Mouse (Mus musculus): Measurements from ENCODE around the gene Cyp4f40. TPM values are rescaled to one million over a fixed set of nuclear protein-coding genes. Genes with fewer than 3 reads are reported as not detected.
"Not testable (repeated sequence)": the region's sequence is repeated elsewhere in the genome, so short reads cannot be mapped to it uniquely, and the experiment has no call there.

Cyp4f40 gene
- polyA plus RNA-seq, 1 experiment from 2014 or later: not detected

DNA sequence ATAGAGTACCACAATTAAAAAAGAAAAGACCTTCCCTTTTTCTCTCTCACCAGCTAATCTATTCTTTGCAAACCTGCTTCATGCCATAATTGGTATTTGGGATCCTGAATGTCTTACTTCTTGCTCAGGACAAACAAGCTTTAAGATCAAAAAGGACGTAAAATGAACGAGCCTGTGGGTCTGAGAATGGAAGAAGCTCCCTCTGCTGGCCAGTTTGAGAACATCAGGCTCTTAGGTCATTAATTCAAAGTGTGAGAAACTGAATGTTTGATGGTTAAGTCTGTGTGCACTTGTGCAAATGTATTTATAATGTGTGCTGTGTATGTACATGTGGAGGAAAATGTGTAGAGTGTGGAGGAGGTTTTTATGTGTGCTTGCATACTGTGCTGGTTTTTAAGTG lies 21.7 kb downstream of the Cyp4f40 start:
- Histone ChIP-seq H3K4me2 (ENCODE audit: low read depth, low read length, severe bottlenecking) (no peak overlapping the region), H3K36me3 (ENCODE audit: control insufficient read depth, insufficient read depth, low read length) (no peaks in the 10 kb centered on the region), H3K9me3 (ENCODE audit: control insufficient read depth, low read length) (no peaks in the 10 kb centered on the region), H3K9ac (ENCODE audit: low read length) (no peak overlapping the region), H3K4me1 (replicated peaks; ENCODE audit: control insufficient read depth, insufficient read depth, low read length) (0 out of 2 replicates have a peak, but pooled peaks cover 1% of the 10 kb centered on the region), H3K27ac (ENCODE audit: low read depth, low read length) (no peak overlapping the region), H3K4me3 (ENCODE audit: low read depth, low read length) (no peak overlapping the region), H3K27me3 (ENCODE audit: control insufficient read depth, insufficient read depth, low read length) (no peaks in the 10 kb centered on the region)
- 28% methylated on average over 2 of the region's 2 CpGs for WGBS
- ATAC-seq (replicated peaks; ENCODE audit: low FRiP score) (no peak), DNase-seq (ENCODE audit: low spot score) (no peak)

DNA sequence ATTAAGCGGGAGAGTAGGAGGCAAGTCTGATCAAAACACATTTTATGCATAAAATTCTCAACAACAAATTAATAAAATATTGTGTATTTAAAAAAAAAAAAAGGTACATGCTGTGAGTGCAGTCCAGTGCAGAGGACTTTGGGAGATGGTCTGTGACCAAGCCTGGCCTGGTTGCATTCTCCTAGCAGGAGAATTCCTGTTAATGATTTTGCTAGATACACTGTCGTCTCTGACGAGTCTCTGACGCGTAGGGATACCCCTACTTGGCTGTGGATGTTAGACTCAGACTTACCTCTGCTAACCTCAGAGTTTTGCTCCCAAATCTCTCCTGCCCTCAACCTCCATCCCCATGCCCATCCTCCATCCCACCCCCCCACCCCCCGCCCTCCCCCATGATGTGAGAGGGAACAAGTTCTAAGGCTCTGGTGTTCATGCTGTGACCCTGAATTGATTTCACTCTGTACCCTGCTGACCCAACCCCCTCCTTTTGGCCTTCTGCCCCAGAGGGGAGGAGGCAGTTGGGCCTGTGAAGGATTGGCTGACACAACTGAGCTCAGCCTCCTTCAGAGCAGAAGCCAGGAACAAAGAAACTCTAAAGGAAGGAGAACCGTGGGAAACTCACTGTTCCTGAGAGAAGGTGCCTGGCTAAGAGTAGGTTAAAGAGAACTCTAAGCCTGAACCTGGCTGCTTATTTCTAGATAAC lies 26.5 kb downstream of the Cyp4f40 start, which contains the start of gene Cyp4f15:
Gene Cyp4f15 (plus strand): TSS at position 580 of the 703 bp plus-strand sequence.
- no peak within 1 kb of the TSS for H3K4me3 ChIP-seq (ENCODE audit: low read depth, low read length)
- H3K9me3 ChIP-seq (ENCODE audit: control insufficient read depth, low read length): no peaks in the 10 kb centered on the region
- DNase-seq (ENCODE audit: low spot score) (peak; percentile 56), ATAC-seq (replicated peaks; ENCODE audit: low FRiP score) (peak; percentile 49; the same call in 1 of the 2 replicates)
- WGBS: 20% methylated on average over 7 of the region's 7 CpGs
- no peak within 1 kb of the TSS for H3K9ac ChIP-seq (ENCODE audit: low read length)
- H3K27me3 ChIP-seq (ENCODE audit: control insufficient read depth, insufficient read depth, low read length): no peaks in the 10 kb centered on the region
- 0 out of 2 replicates have a peak within 1 kb of the TSS, but pooled peaks have one; percentile 18 for H3K27ac ChIP-seq (ENCODE audit: low read depth, low read length)
- H3K4me2 ChIP-seq (ENCODE audit: low read depth, low read length, severe bottlenecking): no peak within 1 kb of the TSS
- no peaks in the 10 kb centered on the region for H3K36me3 ChIP-seq (ENCODE audit: control insufficient read depth, insufficient read depth, low read length)
- H3K4me1 ChIP-seq (replicated peaks; ENCODE audit: control insufficient read depth, insufficient read depth, low read length): 0 out of 2 replicates have a peak, but pooled peaks cover 1% of the 10 kb centered on the region

DNA sequence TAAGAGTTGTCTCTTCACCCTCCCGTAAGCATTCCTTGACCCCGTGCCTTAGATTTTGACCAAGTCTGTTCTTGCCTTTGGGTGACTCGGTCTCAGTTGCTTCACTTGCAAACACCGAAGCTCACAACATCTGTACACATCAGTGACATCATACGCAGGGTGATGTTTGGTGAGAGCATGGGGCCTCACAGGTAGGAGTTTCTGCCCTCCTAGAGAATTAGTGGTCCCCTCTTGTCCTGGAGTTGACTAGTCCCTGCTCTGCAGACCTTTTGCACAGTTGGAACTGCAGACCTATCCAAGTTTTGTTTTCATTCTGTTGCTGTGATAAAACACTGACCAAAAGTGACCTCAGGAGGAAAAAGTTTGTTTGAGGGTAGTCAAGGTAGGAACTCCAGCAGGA lies 28.0 kb downstream of the Cyp4f40 start:
- ATAC-seq (replicated peaks; ENCODE audit: low FRiP score) (no peak), DNase-seq (ENCODE audit: low spot score) (no peak)
- Histone ChIP-seq H3K4me3 (ENCODE audit: low read depth, low read length) (no peak overlapping the region), H3K4me1 (replicated peaks; ENCODE audit: control insufficient read depth, insufficient read depth, low read length) (0 out of 2 replicates have a peak, but pooled peaks cover 1% of the 10 kb centered on the region), H3K27ac (ENCODE audit: low read depth, low read length) (no peak overlapping the region), H3K27me3 (ENCODE audit: control insufficient read depth, insufficient read depth, low read length) (no peaks in the 10 kb centered on the region), H3K4me2 (ENCODE audit: low read depth, low read length, severe bottlenecking) (no peak overlapping the region), H3K9ac (ENCODE audit: low read length) (no peak overlapping the region), H3K36me3 (ENCODE audit: control insufficient read depth, insufficient read depth, low read length) (no peaks in the 10 kb centered on the region), H3K9me3 (ENCODE audit: control insufficient read depth, low read length) (no peaks in the 10 kb centered on the region)
- WGBS: 93% methylated on average over 5 of the region's 5 CpGs

DNA sequence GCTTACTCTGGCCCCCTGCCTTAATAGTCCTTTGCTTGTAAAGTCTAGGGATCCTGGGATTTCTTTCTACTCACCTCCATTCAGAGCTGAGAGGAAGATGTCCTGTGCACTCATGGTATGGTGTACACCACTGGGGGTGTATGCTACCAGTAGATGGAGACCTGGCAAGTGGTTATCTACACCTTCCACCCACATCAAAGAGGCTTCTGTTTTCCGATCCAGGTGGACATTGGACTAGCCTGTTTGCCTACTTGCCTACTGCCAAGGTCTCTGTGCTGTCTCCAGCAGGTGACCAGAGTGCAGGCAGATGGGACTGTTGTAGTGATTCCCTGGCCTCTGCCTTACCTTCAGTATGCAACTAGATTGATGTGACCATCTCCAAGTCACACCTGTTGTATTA lies 32.3 kb downstream of the Cyp4f40 start:
- no peaks in the 10 kb centered on the region for H3K4me1 ChIP-seq (replicated peaks; ENCODE audit: control insufficient read depth, insufficient read depth, low read length)
- H3K4me3 ChIP-seq (ENCODE audit: low read depth, low read length): no peak overlapping the region
- no peak overlapping the region for H3K27ac ChIP-seq (ENCODE audit: low read depth, low read length)
- H3K4me2 ChIP-seq (ENCODE audit: low read depth, low read length, severe bottlenecking): no peak overlapping the region
- H3K27me3 ChIP-seq (ENCODE audit: control insufficient read depth, insufficient read depth, low read length): no peaks in the 10 kb centered on the region
- WGBS: 88% methylated on average over 1 of the region's 1 CpGs
- H3K9ac ChIP-seq (ENCODE audit: low read length): no peak overlapping the region
- H3K9me3 ChIP-seq (ENCODE audit: control insufficient read depth, low read length): no peaks in the 10 kb centered on the region
- no peaks in the 10 kb centered on the region for H3K36me3 ChIP-seq (ENCODE audit: control insufficient read depth, insufficient read depth, low read length)
- no peak for ATAC-seq (replicated peaks; ENCODE audit: low FRiP score)
- DNase-seq (ENCODE audit: low spot score): no peak

DNA sequence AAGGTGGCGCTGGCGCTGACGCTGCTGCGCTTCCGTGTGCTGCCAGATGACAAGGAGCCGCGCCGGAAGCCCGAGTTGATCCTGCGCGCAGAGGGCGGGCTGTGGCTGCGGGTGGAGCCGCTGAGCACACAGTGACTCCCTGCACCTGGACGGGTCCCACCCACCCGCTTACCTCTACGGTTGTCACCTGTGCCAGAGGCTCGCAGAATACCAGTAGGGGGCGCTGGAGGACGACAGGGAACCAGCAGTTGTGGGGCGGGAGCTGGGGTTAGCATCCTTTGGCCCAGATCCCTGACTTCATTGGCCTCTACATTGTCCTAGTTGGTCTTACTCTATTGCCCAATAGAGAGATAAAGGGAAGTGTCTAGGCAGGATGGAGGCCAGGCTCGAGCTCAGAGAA lies 44.1 kb downstream of the Cyp4f40 start:
- no peak overlapping the region for H3K27ac ChIP-seq (ENCODE audit: low read depth, low read length)
- H3K36me3 ChIP-seq (ENCODE audit: control insufficient read depth, insufficient read depth, low read length): no peaks in the 10 kb centered on the region
- ATAC-seq (replicated peaks; ENCODE audit: low FRiP score) (no peak), DNase-seq (ENCODE audit: low spot score) (peak; percentile 58)
- no peak overlapping the region for H3K9ac ChIP-seq (ENCODE audit: low read length)
- no peak overlapping the region for H3K4me2 ChIP-seq (ENCODE audit: low read depth, low read length, severe bottlenecking)
- no peaks in the 10 kb centered on the region for H3K4me1 ChIP-seq (replicated peaks; ENCODE audit: control insufficient read depth, insufficient read depth, low read length)
- 49% methylated on average over 22 of the region's 22 CpGs for WGBS
- no peak overlapping the region for H3K4me3 ChIP-seq (ENCODE audit: low read depth, low read length)
- H3K27me3 ChIP-seq (ENCODE audit: control insufficient read depth, insufficient read depth, low read length): no peaks in the 10 kb centered on the region
- no peaks in the 10 kb centered on the region for H3K9me3 ChIP-seq (ENCODE audit: control insufficient read depth, low read length)

DNA sequence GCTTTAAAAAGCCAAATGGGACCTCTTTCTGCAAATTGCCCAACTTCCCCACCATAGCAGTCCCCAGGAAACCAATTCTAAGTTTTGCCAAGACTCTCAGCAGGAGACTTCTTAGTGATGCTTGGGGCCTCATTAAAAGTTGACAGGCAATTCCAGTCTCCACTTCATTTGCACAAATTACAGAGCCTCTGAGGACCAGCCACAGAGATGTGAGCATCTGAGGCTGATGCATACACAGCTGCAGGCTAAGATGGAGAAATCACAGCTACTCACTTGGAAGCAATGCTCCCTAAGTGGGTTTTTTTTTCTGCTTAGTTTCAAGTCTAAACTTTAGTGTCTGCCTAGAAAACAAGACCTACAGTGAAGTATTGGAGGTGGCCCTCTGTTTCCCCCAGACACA lies 51.8 kb downstream of the Cyp4f40 start:
- not testable (repeated sequence) for H3K4me2 ChIP-seq (ENCODE audit: low read depth, low read length, severe bottlenecking); H3K9ac ChIP-seq (ENCODE audit: low read length); H3K4me3 ChIP-seq (ENCODE audit: low read depth, low read length); H3K9me3 ChIP-seq (ENCODE audit: control insufficient read depth, low read length); H3K27me3 ChIP-seq (ENCODE audit: control insufficient read depth, insufficient read depth, low read length); ATAC-seq (replicated peaks; ENCODE audit: low FRiP score); H3K4me1 ChIP-seq (replicated peaks; ENCODE audit: control insufficient read depth, insufficient read depth, low read length); H3K27ac ChIP-seq (ENCODE audit: low read depth, low read length); DNase-seq (ENCODE audit: low spot score); H3K36me3 ChIP-seq (ENCODE audit: control insufficient read depth, insufficient read depth, low read length)

DNA sequence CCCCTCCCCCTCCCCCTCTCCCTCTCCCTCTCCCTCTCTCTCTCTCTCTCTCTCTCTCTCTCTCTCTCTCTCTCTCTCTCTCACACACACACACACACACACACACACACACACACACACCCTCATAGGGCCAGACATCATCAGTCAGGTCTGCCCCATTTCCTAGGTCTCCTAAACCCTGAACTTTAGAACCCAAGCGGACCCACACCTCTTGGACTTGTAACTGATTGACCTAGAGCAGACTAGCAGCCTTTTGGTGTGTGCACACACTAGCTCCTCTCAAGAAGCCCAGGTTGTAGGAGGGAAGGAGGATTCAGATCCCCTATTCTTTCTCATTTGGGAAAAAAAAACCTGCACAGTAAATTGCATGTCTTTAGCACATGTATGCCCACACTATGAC lies 63.5 kb downstream of the Cyp4f40 start:
- ATAC-seq (replicated peaks; ENCODE audit: low FRiP score); H3K4me1 ChIP-seq (replicated peaks; ENCODE audit: control insufficient read depth, insufficient read depth, low read length); H3K27me3 ChIP-seq (ENCODE audit: control insufficient read depth, insufficient read depth, low read length); DNase-seq (ENCODE audit: low spot score); H3K4me2 ChIP-seq (ENCODE audit: low read depth, low read length, severe bottlenecking); H3K9ac ChIP-seq (ENCODE audit: low read length); H3K4me3 ChIP-seq (ENCODE audit: low read depth, low read length); H3K9me3 ChIP-seq (ENCODE audit: control insufficient read depth, low read length); H3K36me3 ChIP-seq (ENCODE audit: control insufficient read depth, insufficient read depth, low read length); H3K27ac ChIP-seq (ENCODE audit: low read depth, low read length): not testable (repeated sequence)
- WGBS: 85% methylated on average over 1 of the region's 1 CpGs

DNA sequence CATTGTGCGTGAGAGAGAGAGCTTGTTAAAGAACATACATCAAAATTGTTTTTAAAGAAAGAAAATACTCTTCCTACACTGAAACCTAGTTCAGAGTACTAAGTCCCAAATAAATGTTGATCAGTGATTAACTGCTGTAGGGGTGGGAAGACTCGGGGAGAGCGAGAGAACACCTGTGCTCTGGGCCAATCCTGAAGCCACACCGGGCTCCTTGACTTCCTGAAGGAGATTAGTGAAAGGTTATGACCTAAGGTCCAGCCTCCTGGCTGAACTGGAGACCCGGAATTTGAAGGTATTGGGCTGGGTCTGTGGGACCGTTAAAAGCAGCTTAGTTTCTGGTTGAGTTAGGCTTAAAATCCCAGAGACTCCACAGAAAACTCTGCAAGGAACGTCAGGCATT lies 64.1 kb downstream of the Cyp4f40 start:
- Histone ChIP-seq H3K9me3 (ENCODE audit: control insufficient read depth, low read length) (no peaks in the 10 kb centered on the region; the same call in 1 of the 2 replicates), H3K36me3 (ENCODE audit: control insufficient read depth, insufficient read depth, low read length) (no peaks in the 10 kb centered on the region), H3K9ac (ENCODE audit: low read length) (no peak overlapping the region), H3K27ac (ENCODE audit: low read depth, low read length) (no peak overlapping the region), H3K4me2 (ENCODE audit: low read depth, low read length, severe bottlenecking) (no peak overlapping the region), H3K4me3 (ENCODE audit: low read depth, low read length) (no peak overlapping the region), H3K27me3 (ENCODE audit: control insufficient read depth, insufficient read depth, low read length) (no peaks in the 10 kb centered on the region), H3K4me1 (replicated peaks; ENCODE audit: control insufficient read depth, insufficient read depth, low read length) (no peaks in the 10 kb centered on the region)
- DNase-seq (ENCODE audit: low spot score): no peak
- ATAC-seq (replicated peaks; ENCODE audit: low FRiP score): no peak
- WGBS: 70% methylated on average over 7 of the region's 7 CpGs

DNA sequence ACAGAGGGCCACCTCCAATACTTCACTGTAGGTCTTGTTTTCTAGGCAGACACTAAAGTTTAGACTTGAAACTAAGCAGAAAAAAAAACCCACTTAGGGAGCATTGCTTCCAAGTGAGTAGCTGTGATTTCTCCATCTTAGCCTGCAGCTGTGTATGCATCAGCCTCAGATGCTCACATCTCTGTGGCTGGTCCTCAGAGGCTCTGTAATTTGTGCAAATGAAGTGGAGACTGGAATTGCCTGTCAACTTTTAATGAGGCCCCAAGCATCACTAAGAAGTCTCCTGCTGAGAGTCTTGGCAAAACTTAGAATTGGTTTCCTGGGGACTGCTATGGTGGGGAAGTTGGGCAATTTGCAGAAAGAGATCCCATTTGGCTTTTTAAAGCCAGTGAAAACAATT lies 67.7 kb downstream of the Cyp4f40 start:
- H3K27me3 ChIP-seq (ENCODE audit: control insufficient read depth, insufficient read depth, low read length); ATAC-seq (replicated peaks; ENCODE audit: low FRiP score); H3K4me2 ChIP-seq (ENCODE audit: low read depth, low read length, severe bottlenecking); H3K9me3 ChIP-seq (ENCODE audit: control insufficient read depth, low read length); DNase-seq (ENCODE audit: low spot score); H3K4me3 ChIP-seq (ENCODE audit: low read depth, low read length); H3K36me3 ChIP-seq (ENCODE audit: control insufficient read depth, insufficient read depth, low read length); H3K4me1 ChIP-seq (replicated peaks; ENCODE audit: control insufficient read depth, insufficient read depth, low read length); H3K27ac ChIP-seq (ENCODE audit: low read depth, low read length); H3K9ac ChIP-seq (ENCODE audit: low read length): not testable (repeated sequence)
